Mouse (Mus musculus) liver, embryonic 14.5 days (tissue): ENCODE data around the gene Angptl8.

Experiments used
- CTCF ChIP-seq: IDR thresholded peaks from 2 replicates; pipeline ENCODE4 v1.5.1; 2016; ENCODE audit warnings: antibody characterized with exemption, low read depth, control low read depth
- EP300 ChIP-seq: IDR thresholded peaks from 2 replicates; pipeline ENCODE4 v1.6.1; 2016; ENCODE audit warnings: antibody characterized with exemption, low read depth

- TF ChIP-seq CTCF: no peak
- TF ChIP-seq EP300: no peak
Measured at GRCm38 (mm10) chr9:21847926-21848325, 12.6 kb downstream of the Angptl8 start.
